Mouse (Mus musculus): ENCODE results near the gene Prkar1b. TPM values are rescaled to one million over a fixed set of nuclear protein-coding genes. Genes with fewer than 3 reads are reported as not detected.

Prkar1b gene
- total RNA-seq, 2 experiments from 2014 or later = 435 to 459 TPM

GRCm38 (mm10) chr5:139147178-139148078 is 2.4 kb downstream of the Prkar1b start:
- peak; percentile 34 to 80 for DNase-seq (ENCODE audit: low spot score in 2 of 2)

- no peak for DNase-seq (ENCODE audit: low spot score in 2 of 2)
Measured at GRCm38 (mm10) chr5:139146476-139147075, 3.2 kb downstream of the Prkar1b start.

DNA sequence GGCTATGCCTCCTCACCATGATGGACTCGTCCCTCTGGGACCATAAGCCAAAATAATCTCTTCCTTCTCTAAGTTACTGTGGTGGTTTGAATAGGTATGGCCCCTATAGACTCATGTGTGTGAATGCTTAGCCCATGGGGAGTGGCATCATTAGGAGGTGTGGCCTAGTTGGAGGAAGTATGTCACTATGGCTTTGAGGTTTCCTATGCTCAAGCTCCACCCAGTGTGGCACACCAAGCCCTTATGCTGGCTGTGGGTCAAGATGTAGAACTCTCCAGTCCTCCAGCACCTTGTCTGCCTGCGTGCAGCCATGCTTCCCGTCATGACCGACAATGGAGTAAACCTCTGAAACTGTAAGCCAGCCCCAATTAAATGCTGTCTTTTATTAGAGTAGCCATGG is 4.1 kb downstream of the Prkar1b start:
- DNase-seq (ENCODE audit: low spot score in 2 of 2) = no peak

DNA sequence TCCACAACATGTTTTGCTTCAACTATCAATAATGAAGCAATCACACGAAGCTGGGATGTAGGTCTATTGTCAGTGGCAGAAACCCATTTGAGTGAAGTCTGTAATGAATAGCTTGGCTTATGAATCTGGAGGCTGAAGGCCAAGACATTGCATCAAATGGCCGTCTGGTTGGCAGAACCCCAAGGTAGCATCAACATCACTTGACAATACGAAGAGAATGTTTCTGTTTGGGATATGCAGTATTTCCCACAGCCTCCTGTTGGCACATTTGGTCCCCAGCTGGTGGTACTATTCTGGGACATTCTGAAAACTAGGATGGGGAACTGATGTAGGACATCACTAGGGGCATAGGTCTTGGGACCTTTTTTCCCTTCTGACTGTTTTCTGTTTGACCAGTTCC is 5.9 kb downstream of the Prkar1b start:
- no peak for DNase-seq (ENCODE audit: low spot score in 2 of 2)

GRCm38 (mm10) chr5:139141326-139141725 is 8.5 kb downstream of the Prkar1b start:
- DNase-seq (ENCODE audit: low spot score in 2 of 2) = no peak

GRCm38 (mm10) chr5:139140589-139140988 is 9.2 kb downstream of the Prkar1b start:
- DNase-seq (ENCODE audit: low spot score in 2 of 2) = no peak

DNA sequence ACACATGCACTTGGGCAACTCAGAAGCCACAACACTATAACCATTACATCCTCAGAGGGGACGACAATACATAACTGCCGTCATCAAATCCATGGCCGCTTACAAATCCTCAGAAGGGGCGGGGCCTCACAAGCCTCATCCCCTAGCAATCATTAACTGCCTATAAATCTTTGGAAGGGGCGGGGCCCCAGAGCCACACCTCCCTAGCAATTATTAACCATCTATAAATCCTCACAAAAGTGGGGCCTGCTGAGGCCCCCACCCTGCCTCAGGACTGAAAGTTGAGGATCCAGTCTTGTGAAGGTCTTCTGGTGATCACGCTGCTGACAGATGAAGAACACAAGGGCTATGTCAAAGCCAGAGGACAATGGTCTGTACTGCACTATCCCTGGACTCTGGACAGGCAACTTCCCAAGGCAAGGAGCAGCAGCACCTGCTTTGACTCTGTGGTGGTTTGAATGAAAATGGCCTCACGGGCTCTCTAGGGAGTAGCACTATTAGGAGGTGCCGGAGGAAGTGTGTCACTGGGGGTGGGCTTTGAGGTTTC is 10.8 kb downstream of the Prkar1b start:
- no peak for DNase-seq (ENCODE audit: low spot score in 2 of 2)

- peak; percentile 85 to 93 for DNase-seq (ENCODE audit: low spot score in 2 of 2)
Measured at GRCm38 (mm10) chr5:139138261-139138925, 11.4 kb downstream of the Prkar1b start.

DNA sequence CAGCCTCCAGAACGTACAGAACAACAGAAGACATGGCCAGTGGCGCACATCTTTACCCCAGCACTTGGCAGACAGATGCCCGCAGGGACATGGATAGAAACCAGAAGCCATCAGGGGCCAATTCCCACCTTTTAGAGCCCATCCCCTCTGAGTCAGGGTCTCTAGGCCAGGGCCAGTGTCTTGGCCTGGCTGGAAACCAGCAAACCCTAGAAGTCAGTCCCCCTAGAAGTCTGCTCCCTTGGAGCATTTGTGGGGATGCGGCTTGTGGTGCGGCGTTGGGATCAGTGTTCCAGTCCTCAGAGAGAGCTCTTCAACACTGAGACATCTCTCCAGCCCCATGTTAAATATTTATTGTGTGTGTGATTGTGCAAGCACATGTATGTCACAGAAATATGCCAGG is 12.6 kb downstream of the Prkar1b start:
- no peak for DNase-seq (ENCODE audit: low spot score in 2 of 2)

- no peak for DNase-seq (ENCODE audit: low spot score in 2 of 2)
Measured at GRCm38 (mm10) chr5:139136341-139136740, 13.5 kb downstream of the Prkar1b start.

DNA sequence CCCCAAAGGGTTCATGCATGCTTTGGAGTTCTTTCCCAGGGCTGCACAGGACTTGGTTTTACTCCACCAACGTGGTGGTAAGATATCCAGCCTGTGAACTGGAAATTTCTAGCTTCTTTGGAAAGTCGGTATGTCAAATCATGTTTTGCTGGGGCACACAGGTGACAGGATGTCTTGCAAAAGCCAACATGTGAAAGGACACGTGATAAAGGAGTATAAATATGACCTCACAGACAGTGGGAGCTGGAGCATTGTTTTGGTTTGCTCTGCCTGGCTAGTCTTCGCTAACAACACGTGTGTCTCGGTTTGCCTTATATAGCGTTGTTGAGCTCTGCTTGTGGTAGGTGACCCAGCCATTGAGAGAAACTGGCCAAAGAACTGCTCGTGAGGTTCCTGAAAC is 15.3 kb downstream of the Prkar1b start:
- DNase-seq (ENCODE audit: low spot score in 2 of 2) = no peak

DNA sequence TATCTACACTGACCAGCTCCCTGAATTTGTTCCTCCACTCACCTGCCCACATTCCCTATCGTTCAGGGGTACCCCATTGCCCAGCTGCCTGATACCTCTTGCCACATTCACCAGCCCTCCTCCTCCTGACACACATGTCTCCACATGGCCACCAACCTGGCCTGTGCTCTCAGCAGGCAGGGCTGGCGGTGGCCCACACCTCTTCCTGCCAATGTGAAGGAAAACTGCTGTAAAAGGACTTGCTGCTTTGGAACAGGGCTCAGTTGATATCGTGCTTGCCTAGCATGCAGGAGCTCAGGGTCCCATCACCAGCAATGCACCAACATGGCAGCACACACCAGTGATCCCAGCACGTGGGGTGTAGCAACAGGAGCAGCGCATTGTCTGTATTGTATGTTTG is 19.4 kb downstream of the Prkar1b start:
- no peak for DNase-seq (ENCODE audit: low spot score in 2 of 2)

DNA sequence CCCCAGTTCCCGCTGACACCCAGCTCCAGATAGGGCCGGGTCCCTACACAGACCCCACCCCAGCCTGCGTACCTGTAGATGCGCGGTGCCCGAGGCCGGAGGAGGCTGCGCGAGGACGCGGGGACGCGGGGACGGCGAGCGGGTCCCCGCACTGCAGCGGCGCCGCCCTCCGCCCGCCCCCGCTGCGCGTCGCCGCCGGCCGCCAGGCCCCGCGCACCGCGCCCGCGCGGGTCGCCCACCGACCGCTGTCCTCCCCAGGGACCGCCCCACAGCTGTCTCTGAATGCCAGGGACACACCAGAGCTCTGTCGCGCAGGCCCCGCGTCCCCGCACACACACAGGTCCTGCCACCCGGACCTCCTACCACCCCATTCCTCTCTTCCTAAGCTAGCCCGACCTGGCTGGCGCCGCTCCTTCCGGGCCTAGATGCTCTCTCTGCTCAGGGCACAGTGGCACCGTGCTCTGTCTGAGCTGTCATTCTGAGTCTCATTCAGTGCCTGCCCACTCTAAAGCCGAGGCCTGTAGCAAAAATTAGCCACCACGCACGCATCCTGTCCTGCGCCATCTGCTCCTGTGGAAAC is 20.1 kb downstream of the Prkar1b start:
- peak; percentile 38 to 47 for DNase-seq (ENCODE audit: low spot score in 2 of 2)

DNA sequence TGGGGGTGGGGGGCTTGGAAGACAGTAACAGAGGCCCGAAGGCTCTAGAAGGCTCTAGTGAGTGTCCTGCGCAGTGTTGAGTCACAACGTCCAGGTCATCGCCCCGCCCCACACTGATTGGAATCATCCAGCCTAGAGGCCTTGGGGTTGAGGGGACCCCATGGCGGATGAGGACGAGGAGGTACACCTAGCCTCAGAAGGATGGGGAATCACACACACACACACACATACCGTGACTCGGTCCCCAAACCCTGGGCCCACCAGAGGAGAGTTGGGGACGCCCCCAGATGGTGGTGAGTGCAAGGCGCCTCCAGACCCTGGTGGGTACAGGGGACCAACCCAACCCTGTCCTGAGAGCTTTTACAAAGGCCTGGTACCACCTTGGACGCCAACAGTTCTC is 20.7 kb downstream of the Prkar1b start:
- DNase-seq (ENCODE audit: low spot score in 2 of 2) = no peak

GRCm38 (mm10) chr5:139128476-139129065 is 21.2 kb downstream of the Prkar1b start:
- DNase-seq (ENCODE audit: low spot score in 2 of 2) = no peak

GRCm38 (mm10) chr5:139125717-139126116 is 24.1 kb downstream of the Prkar1b start:
- DNase-seq (ENCODE audit: low spot score in 2 of 2) = no peak

DNA sequence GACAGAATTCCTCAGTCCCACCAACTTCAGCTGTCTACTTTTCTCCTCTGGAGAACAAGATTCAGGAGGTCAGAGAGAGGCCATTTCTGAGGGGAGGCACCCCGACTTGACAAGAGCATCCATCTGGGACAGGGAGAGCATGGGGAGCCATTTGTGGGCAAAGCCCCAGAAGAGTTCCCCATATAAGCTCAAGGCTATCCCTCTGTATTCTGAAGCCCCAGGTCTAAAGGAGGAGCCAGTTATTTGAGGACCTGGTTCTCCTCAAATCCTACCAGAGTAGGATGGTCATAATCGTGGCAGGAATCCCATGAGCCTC is 30.9 kb downstream of the Prkar1b start:
- DNase-seq (ENCODE audit: low spot score in 2 of 2) = no peak

- no peak for DNase-seq (ENCODE audit: low spot score in 2 of 2)
Measured at GRCm38 (mm10) chr5:139118139-139118960, 31.5 kb downstream of the Prkar1b start.

GRCm38 (mm10) chr5:139115507-139115906 is 34.3 kb downstream of the Prkar1b start:
- DNase-seq (ENCODE audit: low spot score in 2 of 2) = no peak

- DNase-seq (ENCODE audit: low spot score in 2 of 2) = no peak
Measured at GRCm38 (mm10) chr5:139114876-139115275, 34.9 kb downstream of the Prkar1b start.
